Mouse (Mus musculus) heart, adult 2 months (tissue): ENCODE results near the gene Gm9044.

ENCODE experiments used
- CTCF ChIP-seq: fragments of 200-600 bp; IDR thresholded peaks from 2 replicates; pipeline ENCODE4 v1.8.1; 2022; ENCODE audit warnings: antibody characterized with exemption, mild to moderate bottlenecking, moderate library complexity
- EP300 ChIP-seq: fragments of 200-500 bp; IDR thresholded peaks from 2 replicates; pipeline ENCODE4 v1.6.1; 2011; ENCODE audit warnings: low read depth, low read length, control low read depth; ENCODE audit not compliant: insufficient read depth

DNA sequence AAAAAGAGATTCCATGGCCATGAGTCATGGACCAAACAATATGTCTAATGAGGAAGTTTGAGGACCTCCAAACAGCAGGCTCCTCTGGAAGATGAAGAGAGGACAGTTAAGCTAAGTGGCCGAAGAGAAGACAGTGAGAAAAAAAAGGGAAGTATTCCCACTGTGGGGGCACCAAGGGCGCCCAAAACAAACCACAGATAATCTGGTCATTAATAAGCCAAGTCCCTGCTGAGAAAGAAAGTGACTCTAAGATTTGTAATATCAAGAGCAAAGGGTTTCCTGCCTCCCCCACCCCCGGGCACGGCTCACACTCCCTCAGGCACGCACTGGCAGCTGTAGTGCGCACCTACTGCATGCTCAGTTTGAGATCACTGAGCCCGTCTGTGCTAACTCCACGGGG is 13.2 kb downstream of the Gm9044 start:
- TF ChIP-seq CTCF, result no peak
- no peak for TF ChIP-seq EP300
